Mouse (Mus musculus) right cerebral cortex, postnatal 10 days (tissue): ENCODE measurements at regions not wholly inside any gene's neighbourhood (a gene's known extent, or its start where the extent isn't known, plus 50 kb on each side); places are given as distances from the start of the nearest gene placed in this dataset.
"Not testable (repeated sequence)": the region's sequence is repeated elsewhere in the genome, so short reads cannot be mapped to it uniquely, and the experiment has no call there.

Source experiments
- DNase-seq, 2 experiments: peaks; one replicate each; pipeline ENCODE4 v3.0.0; 2021; ENCODE audit warnings: low spot score in 2 of 2

DNA sequence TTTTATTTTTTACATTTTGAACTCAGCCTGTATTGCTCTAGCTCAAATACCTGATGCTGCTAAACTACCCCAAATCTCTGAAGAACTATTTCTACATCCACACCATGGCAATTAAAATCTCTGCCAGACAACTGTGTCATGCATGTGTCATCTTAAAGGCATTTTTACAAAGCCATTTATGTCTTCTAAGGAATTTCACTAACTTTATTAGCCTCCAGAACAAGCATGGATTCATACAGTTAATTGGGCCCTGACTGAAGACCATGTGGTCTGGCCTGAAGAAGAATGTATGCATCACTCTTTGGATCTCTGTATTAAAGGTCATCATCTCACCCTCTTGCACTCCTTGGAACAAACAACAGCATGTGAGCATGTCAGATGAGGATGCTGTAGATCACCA lies 593.5 kb downstream of the Efna5 start:
- DNase-seq, result no peak

DNA sequence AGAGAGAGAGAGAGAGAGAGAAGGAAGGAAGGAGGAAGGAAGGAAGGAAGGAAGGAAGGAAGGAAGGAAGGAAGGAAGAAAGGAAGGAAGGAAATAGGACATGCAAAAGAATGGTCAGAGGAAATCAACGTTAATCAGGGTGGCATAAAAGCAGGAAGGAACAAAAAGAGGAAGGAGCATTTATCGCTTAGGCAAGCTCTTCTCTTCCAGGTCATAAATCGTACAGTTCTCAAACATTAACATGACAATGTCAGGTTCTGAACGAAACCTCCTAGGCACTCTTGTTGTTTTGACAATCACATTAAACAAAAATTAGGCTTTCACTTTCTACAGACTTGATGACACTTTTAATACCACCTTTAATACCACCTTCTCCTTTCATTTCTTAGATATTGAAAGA lies 594.0 kb downstream of the Efna5 start:
- no peak for DNase-seq

DNA sequence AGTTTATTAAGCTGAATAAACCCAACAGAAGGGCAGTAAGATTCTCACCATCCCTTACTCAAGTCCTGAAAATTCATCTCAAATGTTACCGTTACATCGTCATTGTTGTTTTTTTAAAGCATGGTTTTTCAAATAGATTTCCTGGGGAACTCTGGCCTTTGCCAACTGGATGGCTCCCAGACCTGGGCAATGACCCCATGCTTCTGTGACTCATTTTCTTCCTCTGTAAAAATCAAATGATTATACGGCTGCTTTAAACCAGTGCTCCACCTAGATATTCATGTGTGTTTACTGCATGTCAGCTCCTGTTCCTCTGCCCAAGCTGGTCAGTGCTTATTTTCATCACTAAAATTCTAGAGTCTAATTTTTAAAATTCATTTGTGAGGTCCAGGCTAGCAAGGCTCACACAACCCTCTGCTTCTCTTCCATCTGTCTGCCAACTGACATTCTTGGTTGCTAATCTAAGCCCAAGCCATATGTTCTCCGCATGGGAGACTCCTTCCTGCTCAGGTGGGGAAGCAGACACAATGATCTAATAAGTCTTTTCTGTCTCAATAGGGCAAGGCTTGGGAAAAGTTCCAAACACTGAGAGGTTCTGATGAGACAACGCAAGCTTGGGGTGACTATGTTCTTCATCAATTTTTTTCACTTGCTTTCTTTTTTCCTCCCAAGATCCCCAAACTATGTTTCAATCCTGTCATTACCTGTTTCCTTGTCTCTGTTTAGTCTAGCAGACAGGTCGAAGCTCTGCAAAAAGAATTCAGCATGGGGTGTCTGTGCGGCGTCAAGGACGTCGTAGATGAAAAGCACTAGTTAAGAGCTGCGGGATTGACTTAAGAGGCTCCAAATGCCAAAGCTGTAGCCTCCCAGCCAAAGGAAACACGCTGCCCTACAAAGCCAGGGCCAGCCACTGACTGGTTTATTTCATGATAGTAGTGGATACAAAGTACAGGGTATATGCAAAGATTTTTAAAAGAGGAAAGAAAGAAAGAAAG lies 594.7 kb downstream of the Efna5 start:
- no peak for DNase-seq

DNA sequence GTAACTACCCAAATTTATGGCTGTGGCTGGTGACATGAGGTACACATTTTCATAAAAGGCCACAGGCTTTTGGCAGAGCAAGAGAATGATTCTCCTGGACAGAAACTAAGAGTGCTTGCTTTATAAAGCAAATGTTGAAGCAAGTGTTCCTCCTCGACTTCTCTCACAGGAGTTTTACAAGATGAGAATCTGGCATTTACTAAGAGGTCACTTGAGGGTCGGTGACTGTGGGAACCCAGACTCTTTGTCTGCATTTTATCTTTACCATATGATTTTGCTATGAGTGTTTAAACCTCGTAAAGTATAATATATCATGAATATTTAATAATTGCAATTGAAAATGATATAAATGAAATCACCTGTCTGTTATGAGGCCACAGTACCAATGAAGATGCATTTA lies 600.9 kb downstream of the Efna5 start:
- no peak for DNase-seq

DNA sequence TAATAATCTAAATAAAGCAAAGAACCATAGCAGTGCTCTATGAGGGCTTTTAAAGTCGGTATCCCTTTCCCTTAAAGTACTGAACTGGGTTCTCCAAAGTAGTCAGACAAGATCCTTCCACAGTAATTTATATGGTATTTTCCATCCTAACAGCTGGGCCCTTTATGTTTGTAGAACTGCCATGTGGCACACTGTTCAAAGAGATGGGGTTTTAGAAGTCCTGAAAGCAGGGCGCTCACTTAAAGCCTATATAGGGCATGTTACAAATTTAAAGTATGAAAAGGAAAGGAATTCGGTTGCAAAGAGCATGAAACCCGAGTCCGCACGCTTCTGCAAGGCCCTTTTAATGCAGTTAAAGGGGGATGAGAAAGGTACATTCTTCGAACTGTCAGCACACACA lies 609.7 kb downstream of the Efna5 start:
- DNase-seq, result no peak

DNA sequence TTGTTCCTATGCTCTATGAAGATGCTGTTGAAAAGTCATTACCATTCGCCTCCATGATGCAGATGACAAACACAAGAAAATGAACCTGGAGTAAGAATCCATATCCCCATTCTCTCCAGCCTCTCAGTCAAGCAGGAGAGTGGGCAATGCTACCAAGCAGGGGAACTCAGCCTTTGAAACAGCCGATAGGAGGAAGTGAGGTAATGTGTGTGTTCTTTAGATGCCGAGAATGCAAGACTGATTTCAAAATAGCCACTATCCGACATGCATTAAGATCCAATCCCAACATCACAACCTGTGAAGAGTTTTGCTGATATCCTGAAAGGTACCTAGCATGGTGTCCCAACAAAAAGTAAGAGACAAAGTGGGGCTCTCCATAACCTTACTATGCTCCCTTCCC lies 611.8 kb downstream of the Efna5 start:
- no peak for DNase-seq

DNA sequence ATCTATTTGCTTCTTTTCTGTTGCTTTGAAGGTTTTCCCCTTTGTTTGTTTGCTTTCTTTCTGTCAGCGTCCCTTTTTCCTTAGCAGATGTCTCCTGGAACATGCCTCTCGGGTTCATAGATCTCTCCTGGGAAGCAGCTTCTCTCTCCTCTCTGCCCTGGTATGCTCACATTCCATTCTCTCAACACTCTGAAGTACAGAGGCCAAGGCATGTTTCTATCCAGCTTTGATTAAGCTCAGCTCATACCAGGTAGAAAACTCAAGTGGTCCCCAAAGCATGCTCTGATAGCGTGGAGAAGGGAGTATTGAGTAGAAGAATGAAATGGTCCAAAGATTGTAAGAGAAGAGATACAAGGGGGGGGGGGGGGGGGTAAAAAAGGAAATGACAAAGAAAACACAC lies 627.7 kb downstream of the Efna5 start:
- DNase-seq, result no peak

DNA sequence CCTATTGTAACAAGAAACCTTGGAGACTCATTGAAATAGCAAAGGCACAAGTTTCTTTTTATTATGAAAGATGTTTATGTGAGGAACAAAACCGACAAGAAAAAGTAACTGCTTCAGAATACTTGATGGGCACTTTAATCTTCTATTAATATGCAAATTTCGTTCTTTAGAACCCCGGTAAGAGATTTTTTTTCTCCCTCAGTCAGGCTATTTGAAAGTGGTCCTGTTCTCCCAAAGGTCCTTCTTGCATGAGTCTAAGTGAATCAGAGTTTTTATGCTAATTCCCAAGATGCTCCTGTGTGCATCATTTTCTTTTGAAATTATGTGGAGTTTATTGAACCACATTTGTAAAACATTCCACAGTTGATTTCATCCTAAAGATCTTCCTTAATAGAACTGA lies 633.1 kb downstream of the Efna5 start:
- no peak for DNase-seq

DNA sequence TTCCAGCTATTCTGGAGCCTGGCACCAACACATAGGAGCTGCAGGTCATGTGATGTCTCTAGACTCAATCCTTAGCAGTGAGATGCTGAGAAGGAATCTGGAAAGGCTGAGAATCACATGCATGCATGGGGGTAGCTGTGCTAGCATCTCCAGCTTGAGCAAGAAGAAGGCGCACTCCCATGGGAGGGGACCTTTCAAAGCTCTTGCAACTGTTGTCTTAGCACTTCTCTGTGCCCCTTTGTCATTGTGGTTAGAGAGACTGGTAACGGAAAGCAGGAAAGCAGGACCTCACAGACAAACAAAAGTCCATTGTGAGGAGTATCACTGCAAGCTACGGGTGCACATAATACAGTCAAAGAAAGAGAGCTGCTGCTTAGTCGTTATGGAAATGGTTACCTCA lies 634.5 kb downstream of the Efna5 start:
- DNase-seq, result no peak

DNA sequence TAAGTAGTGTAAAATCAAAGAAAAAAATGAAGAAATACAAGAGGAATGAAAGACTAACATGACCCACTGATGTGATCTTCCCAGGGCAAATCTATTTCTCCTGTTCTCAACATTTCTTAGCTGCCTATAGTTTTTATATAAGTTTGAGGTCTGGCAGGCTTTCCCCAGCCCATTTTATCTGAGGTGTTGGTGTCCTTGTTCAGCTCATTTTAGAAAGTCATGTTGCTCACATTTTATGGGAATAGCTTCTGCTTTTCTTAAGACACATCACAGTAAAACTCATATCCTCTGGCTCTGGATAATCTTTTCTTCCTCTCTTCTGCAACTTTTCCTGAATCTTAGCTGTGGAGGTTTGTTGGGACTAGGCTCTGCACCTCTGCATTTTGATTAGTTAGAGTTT lies 650.2 kb downstream of the Efna5 start:
- DNase-seq, result no peak

DNA sequence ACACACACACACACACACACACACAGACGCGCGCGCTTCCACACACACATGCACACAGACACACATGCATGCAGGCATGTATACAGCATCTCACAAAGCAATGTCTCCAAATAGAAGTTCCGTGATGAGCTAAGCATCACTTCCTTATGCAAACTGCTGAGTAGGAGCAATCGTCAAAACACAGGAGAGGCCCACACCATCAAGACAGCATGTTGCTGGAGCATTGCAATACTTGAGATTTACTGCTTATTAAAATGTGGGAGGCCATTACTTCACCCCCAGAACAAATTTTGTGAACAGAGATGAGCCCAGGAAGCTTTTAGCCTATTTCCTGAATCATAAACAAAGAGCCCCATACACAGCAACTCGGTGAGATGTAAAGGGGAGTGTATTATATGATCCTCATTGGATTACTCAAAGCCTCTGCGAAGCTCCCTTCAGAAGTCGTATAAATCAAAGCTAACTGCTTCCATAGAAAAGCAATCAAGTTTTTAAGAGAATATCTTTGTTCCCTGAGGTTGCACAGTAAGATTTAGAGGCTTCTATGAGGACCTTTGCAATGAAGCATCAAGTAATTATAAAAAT lies 670.6 kb downstream of the Efna5 start:
- DNase-seq, result no peak

DNA sequence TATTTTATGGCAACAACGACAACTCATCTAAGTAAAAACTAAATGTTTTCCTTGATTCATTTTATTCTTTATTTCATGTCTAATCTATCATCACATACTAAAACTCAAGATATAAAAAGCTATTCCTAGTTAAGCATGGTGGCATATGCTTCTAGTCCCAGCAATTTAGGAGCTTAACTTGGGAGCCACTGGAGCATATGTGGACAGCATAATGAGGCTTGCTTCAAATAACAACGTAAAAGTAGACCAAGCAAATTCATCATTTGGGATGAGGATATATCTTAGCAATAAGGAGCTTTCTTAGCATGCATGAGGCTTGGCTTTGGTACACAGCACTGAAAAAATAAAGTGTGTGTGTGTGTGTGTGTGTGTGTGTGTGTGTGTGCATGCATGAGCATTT lies 678.5 kb downstream of the Efna5 start:
- peak; percentile 22 to 45 for DNase-seq

DNA sequence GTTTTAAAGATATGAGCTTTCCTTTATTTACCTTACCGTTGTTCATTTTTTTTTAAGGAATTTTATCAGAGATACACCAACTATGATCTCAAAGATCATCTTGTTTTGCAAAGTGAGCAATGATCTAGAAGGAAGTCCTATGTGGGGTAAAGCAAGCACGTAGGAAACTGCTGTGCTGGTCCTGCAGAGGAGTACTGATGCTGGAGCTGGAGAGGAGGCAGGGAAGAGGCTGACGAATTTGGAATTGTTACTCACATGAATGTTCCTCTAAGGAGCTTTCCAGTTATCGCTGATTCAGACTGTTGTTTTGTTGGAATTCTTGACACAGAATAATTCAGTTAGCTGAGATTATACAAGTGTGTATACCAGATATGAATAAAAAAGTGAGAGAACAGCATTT lies 680.6 kb downstream of the Efna5 start:
- DNase-seq, result no peak

DNA sequence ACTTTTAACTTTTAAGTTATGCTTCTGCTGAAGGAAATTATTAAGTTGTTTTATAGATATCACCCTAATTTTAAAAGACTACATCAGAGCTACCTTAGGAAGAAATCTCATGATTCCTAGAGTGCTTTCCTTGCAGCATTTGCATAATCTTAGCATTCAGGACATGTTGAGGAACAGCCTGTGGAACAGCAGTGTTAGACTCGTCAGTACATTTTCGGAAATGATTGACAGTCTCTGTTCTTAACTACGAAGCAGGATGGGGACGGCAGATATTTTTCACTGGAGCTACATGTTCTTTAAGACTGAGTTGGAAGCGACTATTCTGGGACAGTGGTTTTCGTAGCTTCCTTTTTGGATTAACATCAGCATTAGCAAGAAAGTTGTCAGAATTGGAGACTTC lies 681.6 kb downstream of the Efna5 start:
- DNase-seq, result peak; percentile 31 to 51

DNA sequence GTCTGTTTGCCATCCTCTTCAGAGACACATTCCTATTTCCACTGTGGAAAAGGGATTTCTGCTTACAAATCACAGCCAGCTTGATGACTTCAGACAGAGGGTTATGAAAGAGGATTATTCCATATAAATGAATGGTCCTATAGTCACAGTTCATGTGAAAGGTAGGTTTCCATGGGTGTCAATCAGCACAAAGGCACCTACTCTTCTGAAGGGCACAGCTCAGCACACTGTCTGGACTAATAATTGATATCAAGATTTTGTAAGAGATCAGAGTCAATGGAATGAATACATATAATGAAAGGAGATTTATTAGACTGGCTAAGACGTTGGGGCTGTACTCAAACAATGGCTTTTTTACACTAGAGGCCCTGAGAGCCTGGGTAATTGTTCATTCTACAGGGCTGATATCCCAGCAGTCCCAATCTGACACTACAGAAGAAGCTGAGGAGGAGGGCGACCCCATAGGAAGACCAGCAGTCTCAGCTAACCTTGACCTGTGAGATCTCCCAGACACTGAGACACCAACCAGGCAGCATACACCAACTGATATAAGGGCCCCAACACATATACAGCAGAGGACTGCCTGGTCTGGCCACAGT lies 702.4 kb downstream of the Efna5 start:
- DNase-seq, result no peak

DNA sequence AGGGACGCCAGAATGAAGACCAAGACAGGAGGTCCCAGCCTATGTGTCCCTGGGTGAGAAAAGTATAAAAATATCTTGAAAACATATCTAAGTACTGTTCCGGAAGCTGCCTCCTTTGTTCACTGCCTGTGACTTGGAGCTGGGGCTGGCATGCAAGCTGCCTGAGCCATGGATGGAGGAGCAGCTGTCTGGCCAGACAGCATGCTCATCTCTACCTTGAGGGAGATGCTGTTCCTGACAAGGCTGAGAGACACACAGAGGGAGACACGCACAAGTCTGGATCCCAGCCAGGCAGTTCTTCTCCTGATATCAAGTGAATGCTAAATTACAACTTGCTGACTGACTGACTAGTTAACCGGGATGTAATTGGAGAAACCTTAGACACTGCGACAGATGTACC lies 704.8 kb downstream of the Efna5 start:
- DNase-seq, result no peak

DNA sequence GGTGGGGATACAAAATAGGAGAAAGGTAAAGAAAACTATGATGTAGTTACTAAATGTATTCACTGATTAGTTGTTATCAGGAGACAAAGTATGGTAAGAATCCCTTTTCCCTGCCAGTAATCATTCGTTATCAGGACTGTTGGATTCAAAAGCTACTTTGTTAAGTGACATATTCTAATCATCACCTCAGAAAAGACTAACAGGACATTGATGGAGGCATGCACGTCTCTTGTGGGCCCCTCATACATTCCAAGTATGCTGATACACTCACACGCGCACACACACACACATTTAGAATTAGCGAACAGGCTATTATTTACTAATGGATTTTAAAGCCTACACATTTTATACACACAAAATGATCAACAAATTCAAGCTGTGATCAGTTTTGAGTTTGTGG lies 708.8 kb downstream of the Efna5 start:
- DNase-seq, result no peak

DNA sequence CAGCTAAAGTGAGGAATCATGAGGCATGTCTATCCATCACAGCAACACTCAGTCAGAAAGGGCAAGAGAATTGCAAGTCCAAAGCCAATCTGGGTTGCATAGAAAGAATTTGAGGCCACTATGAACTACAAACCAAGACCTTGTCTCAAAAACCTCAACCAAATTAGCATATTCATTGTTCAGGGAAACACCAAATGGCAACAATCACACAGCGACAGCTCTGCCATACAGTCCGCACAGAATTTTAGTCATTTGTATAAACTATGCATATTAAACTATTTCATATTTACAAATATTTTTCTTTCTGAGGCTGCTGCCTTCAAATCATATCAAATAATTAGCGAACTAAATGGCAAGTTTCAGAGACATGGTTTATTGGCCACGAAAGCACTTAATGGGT lies 709.6 kb downstream of the Efna5 start:
- no peak for DNase-seq

DNA sequence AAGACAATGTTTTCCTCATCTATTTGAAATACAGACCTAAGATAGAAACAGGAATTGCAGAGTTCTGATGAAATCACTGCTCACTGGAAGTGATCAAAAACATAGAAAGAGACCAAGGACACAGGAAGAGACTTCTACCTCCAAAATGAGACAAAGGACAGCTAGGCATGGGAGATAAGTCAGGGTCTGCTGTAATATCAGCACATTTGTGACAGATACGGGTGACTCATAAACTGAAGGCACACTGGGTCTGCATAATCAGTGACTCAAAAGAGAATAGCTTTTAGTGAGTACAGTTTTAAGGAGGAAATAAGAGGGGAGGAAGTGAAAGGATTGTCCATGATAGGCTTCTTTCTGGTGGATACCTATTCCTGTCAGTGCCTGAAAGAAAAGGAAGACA lies 719.7 kb downstream of the Efna5 start:
- no peak for DNase-seq

DNA sequence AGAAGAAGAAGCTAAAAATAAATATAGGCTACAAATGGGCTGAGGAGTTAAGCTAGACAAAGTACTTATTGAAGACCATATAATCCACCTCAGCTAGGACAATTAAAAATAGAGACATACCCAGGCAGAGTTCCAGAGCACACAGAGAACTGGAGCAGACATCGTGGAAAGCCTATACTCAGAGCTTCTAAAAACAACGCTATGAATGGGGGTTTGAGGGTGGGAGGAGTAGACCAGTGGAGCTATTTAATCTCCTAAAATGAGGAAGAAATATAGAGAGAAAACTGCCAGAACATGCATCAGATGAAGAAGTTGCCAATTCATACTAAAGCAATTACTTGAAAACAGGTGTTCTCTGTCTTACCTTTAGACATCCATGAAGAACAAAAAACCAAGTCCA lies 720.8 kb downstream of the Efna5 start:
- DNase-seq, result no peak

DNA sequence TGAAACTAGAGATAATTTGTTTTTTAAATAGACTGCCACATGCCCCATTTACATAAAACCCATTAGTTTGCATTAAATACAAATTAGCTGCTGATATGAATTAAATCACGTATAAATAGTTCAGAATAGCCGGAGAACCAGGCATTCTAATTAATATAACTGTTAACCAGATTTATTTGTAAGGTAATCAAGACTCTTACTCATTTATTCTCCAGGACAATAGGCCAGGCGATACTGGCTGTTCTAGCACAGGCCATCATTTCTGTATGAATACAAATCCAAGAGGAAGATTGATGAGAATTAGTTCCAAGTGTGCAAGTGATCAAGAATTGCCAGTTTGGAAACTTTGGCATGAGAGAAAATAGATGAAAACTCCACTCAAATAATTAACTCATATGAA lies 746.1 kb downstream of the Efna5 start:
- DNase-seq, result no peak

DNA sequence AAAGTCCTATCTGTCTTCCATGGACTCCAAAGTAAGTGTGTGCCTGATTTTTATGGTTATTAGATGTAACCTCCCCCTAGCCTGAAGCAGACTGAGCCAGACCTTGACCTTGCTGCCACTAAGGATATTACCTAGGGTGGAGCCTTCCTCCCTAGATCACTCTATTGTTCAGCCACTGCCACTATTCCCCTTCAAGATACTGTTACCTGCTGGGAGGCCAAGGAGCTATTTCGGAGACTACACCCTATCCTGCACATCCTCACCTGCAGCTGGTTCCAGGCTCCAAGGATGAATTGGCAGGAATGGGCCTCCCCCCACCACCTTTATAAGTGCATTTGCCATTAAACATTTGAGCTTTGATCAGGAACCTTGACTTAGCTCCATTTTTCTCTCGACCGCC lies 769.4 kb downstream of the Efna5 start:
- not testable (repeated sequence) for DNase-seq

DNA sequence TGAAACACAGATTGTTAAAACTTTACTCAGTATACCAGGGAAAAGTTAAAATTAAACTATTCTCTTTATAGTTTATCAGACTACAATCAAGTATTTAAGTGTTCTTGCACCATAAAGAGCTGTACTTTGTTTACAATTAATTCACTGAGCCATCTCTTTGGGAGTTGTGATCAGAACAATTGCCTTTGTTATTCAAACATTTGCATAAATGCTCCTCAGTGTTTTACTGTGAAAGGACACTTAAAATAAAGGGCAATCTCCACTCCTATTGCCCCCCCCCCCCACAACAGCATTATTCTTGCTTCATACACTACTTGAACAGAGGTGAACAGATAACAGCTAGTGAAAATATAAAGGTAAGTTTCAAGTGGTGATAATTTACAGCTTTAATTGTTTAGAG lies 772.1 kb downstream of the Efna5 start:
- no peak for DNase-seq
